Mouse (Mus musculus): Measurements from ENCODE around the gene Mfng. TPM values are rescaled to one million over a fixed set of nuclear protein-coding genes. Genes with fewer than 3 reads are reported as not detected.
A peak's percentile ranks its signal among the peaks of the same experiment; 100 is the strongest.

Mfng gene
- polyA plus RNA-seq, 1 experiment from 2014 or later: 7.2 TPM

DNA sequence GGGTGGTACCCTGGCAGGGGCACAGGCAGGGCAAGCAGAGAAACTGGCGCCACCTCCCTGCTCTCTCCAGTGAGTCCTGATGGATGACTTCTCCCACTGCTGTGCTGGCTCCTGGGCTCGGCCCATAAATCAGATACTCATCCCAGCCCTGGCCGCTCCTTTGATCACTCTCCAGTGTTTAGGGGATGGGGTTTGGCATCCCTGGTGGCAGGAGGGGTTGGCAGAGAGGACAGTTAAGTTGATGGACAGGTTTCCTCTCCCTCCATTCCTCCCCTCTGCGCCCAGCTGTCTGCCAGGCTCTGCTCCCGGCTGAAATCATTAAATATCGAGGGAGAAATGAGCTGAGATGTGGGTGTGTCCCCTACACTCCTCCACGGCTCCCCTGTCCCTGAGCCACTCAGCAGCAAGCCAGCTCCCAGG is 36.6 kb downstream of the Mfng start:
- H3K9me3 ChIP-seq (ENCODE audit: control insufficient read depth): no peaks in the 10 kb centered on the region
- no peak overlapping the region for H3K9ac ChIP-seq (ENCODE audit: low read depth, low read length)
- H3K4me2 ChIP-seq (replicated peaks; ENCODE audit: low read depth): no peak overlapping the region
- no peak overlapping the region for H3K27ac ChIP-seq (ENCODE audit: low read depth, low read length)
- 31% methylated on average over 7 of the region's 7 CpGs for WGBS
- TF ChIP-seq CTCF (IDR thresholded peaks at IDR 0.05; ENCODE audit: low read depth): no peak
- no peaks in the 10 kb centered on the region for H3K4me1 ChIP-seq (replicated peaks; ENCODE audit: control insufficient read depth, insufficient read depth, low read length)
- peaks cover 9% of the 10 kb centered on the region for H3K27me3 ChIP-seq (replicated peaks; ENCODE audit: control insufficient read depth, insufficient read depth, low read length)
- no peak overlapping the region for H3K4me3 ChIP-seq (ENCODE audit: low read depth, low read length)
- no peaks in the 10 kb centered on the region for H3K36me3 ChIP-seq (ENCODE audit: control insufficient read depth, insufficient read depth)
- no peak for ATAC-seq

DNA sequence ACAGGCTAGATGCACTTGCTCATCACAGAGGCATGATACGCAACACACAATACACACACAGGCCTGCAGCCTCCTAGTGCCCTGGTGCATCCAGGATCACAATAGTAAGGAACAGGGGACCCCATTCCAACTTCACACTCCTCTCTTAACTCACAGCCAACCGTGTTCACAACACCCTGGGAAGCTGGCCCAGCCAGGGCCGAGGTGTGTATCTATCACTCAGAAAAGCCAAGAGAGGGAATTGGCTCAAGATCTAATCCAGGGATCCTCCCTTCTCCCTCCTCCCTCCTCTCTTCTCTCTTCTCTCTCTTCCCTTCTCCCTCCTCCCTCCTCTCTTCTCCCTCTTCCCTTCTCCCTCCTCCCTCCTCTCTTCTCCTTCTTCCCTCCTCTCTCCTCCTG is 37.1 kb downstream of the Mfng start:
- WGBS: 47% methylated on average over 3 of the region's 3 CpGs
- Histone ChIP-seq H3K4me2 (replicated peaks; ENCODE audit: low read depth) (no peak overlapping the region), H3K4me1 (replicated peaks; ENCODE audit: control insufficient read depth, insufficient read depth, low read length) (no peaks in the 10 kb centered on the region), H3K9me3 (ENCODE audit: control insufficient read depth) (no peaks in the 10 kb centered on the region), H3K9ac (ENCODE audit: low read depth, low read length) (no peak overlapping the region), H3K4me3 (ENCODE audit: low read depth, low read length) (no peak overlapping the region), H3K27me3 (replicated peaks; ENCODE audit: control insufficient read depth, insufficient read depth, low read length) (peaks cover 9% of the 10 kb centered on the region), H3K36me3 (ENCODE audit: control insufficient read depth, insufficient read depth) (no peaks in the 10 kb centered on the region), H3K27ac (ENCODE audit: low read depth, low read length) (no peak overlapping the region)
- ATAC-seq: no peak
- TF ChIP-seq CTCF (IDR thresholded peaks at IDR 0.05; ENCODE audit: low read depth): no peak

DNA sequence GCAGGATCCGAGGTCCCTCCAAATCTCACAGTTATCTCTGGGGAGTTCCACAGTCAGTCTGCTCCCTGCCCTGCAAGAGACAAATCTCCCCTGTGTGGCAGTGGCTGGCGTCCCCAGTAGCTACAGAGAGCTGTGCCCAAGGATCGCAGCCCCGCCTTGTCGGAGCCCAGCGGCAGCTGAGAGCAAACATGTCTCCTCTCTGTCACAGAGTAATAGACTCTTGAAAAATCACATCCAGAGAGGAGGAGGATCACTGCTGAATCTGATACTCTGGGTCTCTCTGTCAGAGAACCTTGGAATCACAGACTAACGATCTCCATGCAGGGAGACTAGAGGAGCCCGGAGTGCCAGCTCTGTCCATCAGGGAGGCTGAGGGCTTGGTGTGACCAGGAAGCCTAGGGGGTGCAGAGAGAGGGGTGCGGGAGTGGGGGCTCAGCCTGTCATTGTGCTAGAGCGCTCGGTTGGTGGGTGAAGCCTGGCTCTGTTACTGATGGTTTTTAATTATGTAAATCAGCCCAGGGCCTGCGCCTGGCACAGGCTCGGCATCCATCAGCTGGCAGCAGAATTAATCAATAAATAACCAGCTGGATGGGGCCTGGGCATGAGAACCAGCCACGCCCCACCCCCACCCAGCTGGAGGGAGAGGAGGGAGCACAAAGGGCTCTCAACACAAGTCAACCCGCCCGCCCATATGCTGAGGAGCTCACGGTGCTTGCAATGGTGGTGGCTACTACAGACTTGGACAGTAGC is 37.7 kb downstream of the Mfng start:
- H3K27me3 ChIP-seq (replicated peaks; ENCODE audit: control insufficient read depth, insufficient read depth, low read length): peaks cover 9% of the 10 kb centered on the region
- H3K4me1 ChIP-seq (replicated peaks; ENCODE audit: control insufficient read depth, insufficient read depth, low read length): no peaks in the 10 kb centered on the region
- H3K4me3 ChIP-seq (ENCODE audit: low read depth, low read length): no peak overlapping the region
- ATAC-seq: 0 out of 2 replicates have a peak, but pooled peaks have one; percentile 33
- H3K9ac ChIP-seq (ENCODE audit: low read depth, low read length): no peak overlapping the region
- no peaks in the 10 kb centered on the region for H3K9me3 ChIP-seq (ENCODE audit: control insufficient read depth)
- no peak overlapping the region for H3K4me2 ChIP-seq (replicated peaks; ENCODE audit: low read depth)
- no peak for TF ChIP-seq CTCF (IDR thresholded peaks at IDR 0.05; ENCODE audit: low read depth)
- H3K36me3 ChIP-seq (ENCODE audit: control insufficient read depth, insufficient read depth): no peaks in the 10 kb centered on the region
- 18% methylated on average over 17 of the region's 17 CpGs for WGBS
- no peak overlapping the region for H3K27ac ChIP-seq (ENCODE audit: low read depth, low read length)

DNA sequence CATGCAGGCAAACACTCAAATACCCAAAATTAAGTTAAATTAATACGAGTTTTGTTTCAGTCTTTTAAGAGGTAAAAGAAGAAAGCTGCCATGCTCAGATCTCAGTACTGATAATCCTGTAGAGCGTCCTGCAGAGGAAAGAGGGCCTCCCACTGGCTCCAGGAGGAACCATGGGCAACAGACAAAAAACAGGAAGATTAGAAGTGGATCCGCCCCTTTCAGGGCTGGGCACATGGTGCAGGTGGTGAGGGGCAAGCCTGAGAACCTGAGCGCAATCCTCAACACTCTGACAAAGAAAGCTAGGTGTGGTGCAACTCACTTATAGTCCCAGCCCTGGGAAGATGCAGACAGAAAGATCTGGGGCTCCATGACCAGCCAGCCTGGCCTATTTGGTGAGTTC is 41.4 kb downstream of the Mfng start:
- H3K27ac ChIP-seq (ENCODE audit: low read depth, low read length): no peak overlapping the region
- no peaks in the 10 kb centered on the region for H3K36me3 ChIP-seq (ENCODE audit: control insufficient read depth, insufficient read depth)
- H3K4me3 ChIP-seq (ENCODE audit: low read depth, low read length): no peak overlapping the region
- 57% methylated on average over 4 of the region's 4 CpGs for WGBS
- H3K4me1 ChIP-seq (replicated peaks; ENCODE audit: control insufficient read depth, insufficient read depth, low read length): no peaks in the 10 kb centered on the region
- H3K27me3 ChIP-seq (replicated peaks; ENCODE audit: control insufficient read depth, insufficient read depth, low read length): peaks cover 9% of the 10 kb centered on the region; the same call in 1 of the 2 replicates
- ATAC-seq: no peak
- H3K4me2 ChIP-seq (replicated peaks; ENCODE audit: low read depth): no peak overlapping the region
- no peak for TF ChIP-seq CTCF (IDR thresholded peaks at IDR 0.05; ENCODE audit: low read depth)
- no peaks in the 10 kb centered on the region for H3K9me3 ChIP-seq (ENCODE audit: control insufficient read depth)
- H3K9ac ChIP-seq (ENCODE audit: low read depth, low read length): no peak overlapping the region

DNA sequence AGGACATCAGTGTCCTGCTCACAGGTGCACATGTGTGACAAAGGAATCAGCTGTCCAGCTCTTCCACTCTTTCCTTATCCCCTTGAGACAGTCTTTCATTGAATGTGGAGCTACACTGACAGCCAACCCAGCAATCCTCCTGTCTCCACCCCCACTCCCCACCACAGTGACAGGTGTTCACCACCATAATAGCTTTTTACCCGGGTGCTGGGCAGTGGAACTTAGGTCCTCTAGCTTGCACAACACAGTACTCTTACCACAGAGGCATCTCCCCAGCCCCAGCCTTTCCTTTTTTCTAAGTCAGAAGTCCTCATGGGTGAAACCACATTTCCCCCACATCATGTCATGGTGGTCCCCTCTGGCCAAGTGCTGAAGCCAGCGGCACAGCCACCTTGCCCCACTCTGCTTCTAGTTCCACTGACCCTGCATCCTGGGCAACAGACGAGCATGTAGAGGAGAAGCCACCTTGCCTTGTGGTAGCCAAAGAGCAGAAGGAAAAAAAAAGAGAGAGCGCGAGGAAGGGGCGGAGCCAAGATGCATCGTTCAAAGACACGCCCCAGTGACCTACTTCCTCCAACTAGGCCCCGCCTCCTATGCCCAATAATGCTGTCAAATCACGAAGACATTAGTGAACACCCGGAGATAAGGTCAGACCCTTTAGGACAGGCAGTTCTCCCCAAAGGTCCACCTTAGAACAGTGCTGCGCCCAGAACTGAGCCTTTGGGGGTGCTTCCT is 42.8 kb downstream of the Mfng start:
- H3K4me3 ChIP-seq (ENCODE audit: low read depth, low read length): no peak overlapping the region
- no peak overlapping the region for H3K9ac ChIP-seq (ENCODE audit: low read depth, low read length)
- 74% methylated on average over 12 of the region's 12 CpGs for whole genome bisulfite sequencing
- peaks cover 5% of the 10 kb centered on the region; the same call in 1 of the 2 replicates for H3K27me3 ChIP-seq (replicated peaks; ENCODE audit: control insufficient read depth, insufficient read depth, low read length)
- H3K9me3 ChIP-seq (ENCODE audit: control insufficient read depth): no peaks in the 10 kb centered on the region
- H3K4me2 ChIP-seq (replicated peaks; ENCODE audit: low read depth): no peak overlapping the region
- no peak for TF ChIP-seq CTCF (IDR thresholded peaks at IDR 0.05; ENCODE audit: low read depth)
- H3K27ac ChIP-seq (ENCODE audit: low read depth, low read length): no peak overlapping the region
- no peaks in the 10 kb centered on the region for H3K4me1 ChIP-seq (replicated peaks; ENCODE audit: control insufficient read depth, insufficient read depth, low read length)
- no peak for ATAC-seq
- no peaks in the 10 kb centered on the region for H3K36me3 ChIP-seq (ENCODE audit: control insufficient read depth, insufficient read depth)

DNA sequence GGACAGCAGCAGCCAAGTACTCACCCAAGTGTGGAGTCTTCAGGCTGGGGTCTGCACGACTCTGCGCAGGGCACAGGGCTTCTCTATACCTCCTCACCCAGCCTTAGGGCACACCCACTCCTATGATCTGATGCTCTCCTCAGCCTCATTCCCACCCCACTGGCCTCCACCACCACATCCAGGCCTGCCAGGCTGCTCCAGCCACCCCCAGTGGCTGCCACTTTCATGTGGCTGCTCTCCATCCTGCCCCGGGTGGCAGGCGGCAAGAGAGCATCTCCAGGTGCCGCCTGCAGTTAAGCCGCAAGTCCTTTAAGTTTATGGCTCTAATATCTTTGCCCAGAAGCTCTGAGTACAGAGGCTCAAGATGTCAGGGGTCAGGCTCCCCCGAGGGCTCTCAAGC is 46.6 kb downstream of the Mfng start:
- Histone ChIP-seq H3K4me1 (replicated peaks; ENCODE audit: control insufficient read depth, insufficient read depth, low read length) (no peaks in the 10 kb centered on the region), H3K9ac (ENCODE audit: low read depth, low read length) (no peak overlapping the region), H3K9me3 (ENCODE audit: control insufficient read depth) (no peaks in the 10 kb centered on the region), H3K36me3 (ENCODE audit: control insufficient read depth, insufficient read depth) (no peaks in the 10 kb centered on the region), H3K4me3 (ENCODE audit: low read depth, low read length) (no peak overlapping the region), H3K27me3 (replicated peaks; ENCODE audit: control insufficient read depth, insufficient read depth, low read length) (peaks cover 9% of the 10 kb centered on the region; the same call in 1 of the 2 replicates), H3K4me2 (replicated peaks; ENCODE audit: low read depth) (no peak overlapping the region), H3K27ac (ENCODE audit: low read depth, low read length) (no peak overlapping the region)
- no peak for TF ChIP-seq CTCF (IDR thresholded peaks at IDR 0.05; ENCODE audit: low read depth)
- ATAC-seq: no peak
- WGBS: 53% methylated on average over 7 of the region's 7 CpGs
